Mouse (Mus musculus): ENCODE data around the gene Cpeb1. TPM values are rescaled to one million over a fixed set of nuclear protein-coding genes. Genes with fewer than 3 reads are reported as not detected.

Gene Cpeb1
- total RNA-seq, 2 experiments from 2014 or later, result 17.8 to 37.6 TPM

DNA sequence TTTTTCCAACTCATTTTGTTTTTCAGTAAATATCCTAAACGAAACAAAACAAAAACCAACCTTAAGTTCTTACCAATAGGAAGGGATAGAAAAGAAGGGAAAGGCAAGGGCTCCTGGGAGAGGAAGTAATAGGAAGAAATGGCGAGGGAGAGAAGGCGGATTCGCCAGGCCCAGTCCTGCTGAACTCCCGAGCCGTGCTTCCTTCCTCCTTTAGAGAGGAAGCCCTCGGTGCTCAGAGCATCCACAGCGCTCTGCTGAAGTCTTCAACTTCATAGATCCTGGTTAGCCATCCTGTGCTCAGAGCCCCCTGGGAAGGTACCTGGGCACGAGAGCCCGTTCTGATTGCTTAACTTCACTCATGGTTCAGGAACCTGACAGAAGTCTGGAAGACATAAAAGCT, 127.6 kb downstream of the Cpeb1 start:
- no peak for DNase-seq

GRCm38 (mm10) chr7:81326859-81327258, 128.4 kb downstream of the Cpeb1 start:
- no peak for DNase-seq

DNA sequence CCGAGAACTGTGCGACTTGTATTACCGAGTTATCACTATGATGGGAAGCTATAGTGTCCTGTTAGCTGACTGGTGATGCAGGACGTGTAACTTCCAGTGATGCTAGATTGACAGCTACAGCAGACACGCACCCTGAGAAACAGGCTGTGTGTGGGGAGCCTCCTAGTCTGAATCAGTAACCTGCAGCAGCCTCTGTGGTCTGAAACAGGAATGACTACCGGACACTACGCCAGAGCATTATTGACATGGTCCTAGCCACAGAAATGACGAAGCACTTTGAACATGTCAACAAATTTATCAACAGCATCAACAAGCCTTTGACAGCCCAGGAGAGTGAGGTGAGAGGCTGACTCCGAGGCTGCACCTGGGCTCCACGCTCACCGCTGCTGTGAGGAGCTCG, 129.2 kb downstream of the Cpeb1 start:
- no peak for DNase-seq

GRCm38 (mm10) chr7:81321776-81322175, 133.5 kb downstream of the Cpeb1 start:
- DNase-seq, result no peak

GRCm38 (mm10) chr7:81319749-81320148, 135.5 kb downstream of the Cpeb1 start:
- DNase-seq, result peak in 1 of 2 experiments; percentile 34

DNA sequence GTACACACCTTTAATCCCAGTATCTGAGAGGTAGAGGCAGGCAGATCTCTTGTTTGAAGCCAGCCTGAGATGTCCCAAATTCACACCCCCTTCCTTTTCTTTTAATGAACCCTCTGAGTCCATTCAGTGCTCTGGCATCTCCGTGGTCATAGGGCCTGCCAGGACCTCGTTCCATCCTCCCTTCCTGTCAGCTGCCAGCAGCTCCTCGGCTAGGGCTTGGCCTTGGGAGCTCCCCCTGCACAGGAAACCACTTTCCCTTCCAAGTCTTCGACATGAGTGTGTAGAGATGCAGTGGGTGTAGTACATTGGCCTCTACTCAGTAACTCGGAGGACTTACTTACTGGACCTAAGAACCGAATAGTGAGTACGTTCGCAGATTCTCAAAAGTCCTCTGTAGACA, 139.7 kb downstream of the Cpeb1 start:
- peak; percentile 44 to 49 for DNase-seq

GRCm38 (mm10) chr7:81311581-81311980, 143.7 kb downstream of the Cpeb1 start:
- no peak for DNase-seq

GRCm38 (mm10) chr7:81311130-81311529, 144.1 kb downstream of the Cpeb1 start:
- DNase-seq, result no peak

- DNase-seq, result no peak
These were observed 146.0 kb downstream of the Cpeb1 start for GRCm38 (mm10) chr7:81309247-81309646.

DNA sequence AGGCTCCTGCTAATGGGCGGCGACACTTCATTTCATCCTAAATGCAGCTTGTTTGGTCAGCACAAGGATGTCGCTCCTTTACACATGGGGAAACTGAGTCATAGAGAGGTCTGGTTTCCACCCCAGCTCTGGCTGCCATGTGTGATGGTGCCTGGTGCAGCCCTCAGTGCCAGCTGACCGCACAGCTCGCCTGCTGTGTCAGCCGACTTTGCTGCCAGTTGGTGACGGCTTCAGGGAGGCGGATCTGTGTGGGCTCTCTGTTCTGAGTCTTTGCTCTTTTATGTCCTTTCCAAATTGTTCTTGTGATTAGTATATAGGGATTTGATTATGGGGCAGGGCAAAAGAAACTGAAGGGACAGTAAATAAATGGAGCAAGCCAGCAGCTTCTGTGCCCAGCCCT, 147.5 kb downstream of the Cpeb1 start:
- no peak for DNase-seq

DNA sequence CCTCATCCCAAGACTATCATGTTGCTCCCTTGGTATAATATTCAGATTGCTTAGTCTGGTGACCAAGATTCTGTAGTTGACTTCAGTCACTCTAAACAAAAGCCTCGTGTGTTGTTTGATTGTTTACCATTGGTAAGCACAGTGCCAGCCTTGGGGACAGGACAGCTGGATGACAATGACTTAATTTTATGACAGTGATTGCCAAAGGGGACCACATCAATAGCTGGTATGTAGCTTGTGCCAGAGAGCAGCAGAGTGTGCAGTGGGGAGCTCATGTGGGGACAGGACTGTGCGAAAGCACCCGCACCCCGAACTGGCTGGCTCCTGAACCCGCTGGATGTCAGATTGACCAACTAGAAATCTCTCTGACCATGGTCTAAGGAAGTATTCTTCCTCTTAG, 150.6 kb downstream of the Cpeb1 start:
- no peak for DNase-seq

- no peak for DNase-seq
These were observed 151.2 kb downstream of the Cpeb1 start for GRCm38 (mm10) chr7:81304100-81304499.

DNA sequence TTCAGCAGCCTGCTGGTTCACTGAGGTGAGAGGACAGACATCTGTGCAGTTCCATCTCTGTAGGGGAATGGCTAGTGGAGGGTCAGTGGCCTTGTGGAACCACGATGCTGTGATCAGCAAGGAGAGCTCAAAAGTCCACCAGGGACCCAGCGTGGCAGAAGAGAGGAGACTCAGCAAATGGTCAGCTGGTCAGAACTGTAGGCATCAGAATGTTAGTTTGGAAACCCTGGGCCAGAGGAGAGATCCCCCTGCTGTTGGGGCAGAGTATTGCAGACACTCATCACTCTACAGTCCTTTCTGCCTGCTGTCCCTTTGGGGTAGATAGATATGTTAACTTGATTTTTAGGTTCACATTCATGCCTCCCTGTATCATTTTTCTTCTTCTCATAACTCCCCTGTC, 151.6 kb downstream of the Cpeb1 start:
- DNase-seq, result peak; percentile 24 to 42

DNA sequence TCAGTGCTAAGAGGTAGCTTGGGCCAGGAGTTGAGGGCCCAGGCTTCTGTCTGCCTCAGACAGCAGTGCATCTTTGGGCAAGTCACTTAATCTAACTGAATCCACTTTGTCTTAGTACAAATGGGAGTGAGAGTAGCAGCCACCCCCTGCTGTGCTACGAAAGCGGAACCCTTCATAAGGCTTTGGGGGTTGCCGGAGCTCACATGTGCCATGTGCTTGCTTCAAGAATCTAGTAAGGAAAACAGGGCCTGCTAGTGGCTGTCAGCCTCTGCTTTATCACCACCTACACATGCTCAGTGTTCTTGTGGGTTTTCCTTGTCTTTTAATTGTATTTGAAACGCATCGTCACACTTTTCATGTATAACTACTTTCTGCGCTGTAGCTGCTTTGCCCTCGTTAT, 153.9 kb downstream of the Cpeb1 start:
- no peak for DNase-seq

DNA sequence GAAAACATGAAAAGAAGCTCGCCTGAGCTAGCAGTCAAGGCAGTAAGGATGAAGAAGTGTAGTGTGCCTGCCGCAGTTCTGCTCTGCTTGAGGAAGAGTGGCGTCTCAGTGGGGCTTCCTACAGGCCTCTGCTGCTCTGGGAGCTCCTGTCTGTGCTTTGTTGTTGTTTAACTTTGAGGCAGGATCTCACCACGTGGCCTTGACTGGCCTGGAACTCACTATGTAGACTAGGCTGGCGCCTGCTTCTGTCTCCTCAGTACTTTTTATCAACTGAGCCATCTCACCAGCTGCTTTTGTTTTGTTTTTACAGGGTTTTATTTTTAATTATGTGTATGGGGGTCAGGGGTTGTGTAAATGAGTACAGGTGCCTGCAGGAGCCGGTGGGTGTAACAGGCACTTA, 157.1 kb downstream of the Cpeb1 start:
- DNase-seq, result no peak

Other genes starting within 250 kb of the Cpeb1 start
- gene Pde8a, start 241.9 kb downstream of the Cpeb1 start, total RNA-seq (2021), result 10 to 100 TPM; 28.9 to 37.4 TPM
- 1,000 to 10,000 TPM; 1,209 to 1,218 TPM for gene Rps17, start 110.2 kb downstream of the Cpeb1 start, total RNA-seq (2021)
- gene Ap3b2, start 38.5 kb upstream of the Cpeb1 start, total RNA-seq (2021), result 10 to 100 TPM in 1 of 2 experiments, 1 to 10 TPM in 1; 7.2 to 11.0 TPM
- gene BC048679, start 42.8 kb upstream of the Cpeb1 start, total RNA-seq (2021), result not detected
- gene Fsd2, start 111.5 kb upstream of the Cpeb1 start, total RNA-seq (2021), result 1 to 10 TPM in 1 of 2 experiments, under 1 TPM in 1; 0.95 to 1.3 TPM
- gene Whamm, start 115.8 kb upstream of the Cpeb1 start, total RNA-seq (2021), result 10 to 100 TPM; 20.4 to 21.2 TPM

Measured in adrenal gland, postnatal 36 days (tissue).